Mouse (Mus musculus) layer of hippocampus, postnatal 25 days (tissue): ENCODE measurements around the gene Ooep. TPM values are rescaled to one million over a fixed set of nuclear protein-coding genes. Genes with fewer than 3 reads are reported as not detected.

Source experiments
- DNase-seq, 2 experiments: peaks; one replicate each; pipeline ENCODE4 v3.0.0; 2022; ENCODE audit warnings: mixed read lengths in 2 of 2, low spot score in 1 of 2; ENCODE audit errors: extremely low spot score in 1 of 2
- total RNA-seq, 2 experiments: library from RNA; stranded (reverse); gene quantifications; 2 replicates each; pipeline ENCODE4 v1.2.3; 2021

Ooep gene
- total RNA-seq = not detected

DNA sequence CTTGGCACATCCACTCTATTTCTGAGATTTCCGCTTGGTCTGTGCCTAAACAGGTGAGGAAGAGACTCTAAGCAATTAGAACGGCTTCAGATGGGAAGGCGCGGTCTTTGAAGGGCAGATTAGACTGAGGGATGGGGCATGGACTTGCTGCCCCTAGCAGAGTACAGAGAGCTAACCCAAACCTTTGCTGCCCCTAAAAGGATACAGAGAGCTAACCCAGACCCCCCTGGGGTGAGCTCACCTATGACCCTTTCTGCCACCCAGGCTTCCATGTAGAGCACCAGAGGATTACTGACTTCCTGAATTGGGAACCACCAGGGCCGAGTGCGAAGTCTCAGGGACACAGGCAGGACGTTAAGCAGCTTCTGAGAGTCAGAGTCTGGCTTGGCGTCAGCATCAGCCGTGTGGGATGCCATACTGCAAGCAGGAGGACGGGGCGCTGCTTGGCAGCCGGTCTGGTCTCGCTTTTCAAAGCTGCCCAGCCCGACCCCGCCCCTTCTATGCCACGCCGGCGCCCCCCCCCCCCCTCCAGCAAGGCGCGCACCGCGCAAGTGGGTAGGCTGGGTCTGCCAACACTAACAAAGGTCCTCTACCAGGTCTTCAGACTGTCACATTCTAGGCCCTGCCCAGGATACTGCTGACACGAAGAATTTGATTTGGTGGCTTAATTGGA is at the start of gene Ooep:
Gene Ooep, minus strand, starts transcription at position 613 of the 673 bp plus-strand sequence.
- peak; percentile 7 to 16 for DNase-seq

DNA sequence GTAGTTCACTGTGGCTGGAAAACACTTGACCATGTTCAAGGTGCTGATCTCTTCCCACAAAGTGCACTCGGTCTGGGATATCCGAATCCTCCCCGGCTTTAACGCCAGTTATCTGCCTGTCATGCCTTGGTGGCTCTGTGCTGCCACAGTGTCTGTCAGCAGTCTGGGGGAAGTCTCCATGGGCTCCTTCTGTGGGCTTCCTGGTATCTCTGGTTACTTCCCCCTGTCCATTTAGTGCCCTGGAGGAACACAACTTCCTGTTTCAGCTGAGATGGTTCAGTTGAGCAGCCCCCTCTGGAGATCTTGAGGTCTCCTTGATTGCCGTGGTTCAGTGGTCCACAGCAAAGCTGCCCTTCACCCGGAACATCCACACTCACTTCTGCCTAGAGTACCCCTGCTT is 49.7 kb upstream of the Ooep start:
- DNase-seq = no peak

DNA sequence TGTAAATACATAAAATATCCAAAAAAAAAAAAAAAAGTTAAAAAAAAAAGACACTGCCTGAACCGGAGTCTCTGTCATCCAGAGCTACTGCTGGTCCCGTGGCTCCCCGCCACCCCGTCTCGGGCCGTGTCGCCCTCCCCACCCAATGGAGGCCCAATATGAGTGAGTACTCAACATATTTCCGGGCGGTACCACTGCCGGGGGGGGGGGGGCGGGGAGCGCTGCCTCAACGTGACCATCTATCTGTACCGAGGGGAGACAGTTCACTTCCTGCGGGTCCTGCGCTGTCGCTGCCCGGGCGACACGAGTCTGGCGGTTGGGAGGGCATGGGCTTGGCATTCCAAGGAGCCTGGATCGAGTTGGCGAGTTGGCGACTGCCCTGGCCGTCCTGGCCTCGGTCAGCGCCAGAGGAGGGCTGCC is 48.8 kb upstream of the Ooep start:
- no peak for DNase-seq

DNA sequence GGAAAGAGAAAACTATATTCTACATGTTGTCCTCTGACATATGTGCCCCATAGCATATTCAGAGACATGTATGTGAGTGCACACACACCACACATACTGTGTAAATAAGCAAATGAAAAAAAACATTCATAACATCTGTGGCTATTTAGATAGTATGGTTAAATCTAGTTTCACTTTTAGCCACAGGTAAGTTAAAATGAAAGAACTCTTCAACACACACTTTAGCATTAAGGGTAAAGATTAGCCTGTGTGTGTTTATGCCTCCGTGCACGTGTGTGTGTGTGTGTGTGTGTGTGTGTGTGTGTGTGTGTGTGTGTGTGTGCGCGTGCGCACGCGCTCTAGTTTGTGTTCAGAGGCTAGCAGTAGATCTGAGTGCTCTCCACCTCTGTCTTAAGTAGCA is 23.1 kb upstream of the Ooep start:
- no peak for DNase-seq

DNA sequence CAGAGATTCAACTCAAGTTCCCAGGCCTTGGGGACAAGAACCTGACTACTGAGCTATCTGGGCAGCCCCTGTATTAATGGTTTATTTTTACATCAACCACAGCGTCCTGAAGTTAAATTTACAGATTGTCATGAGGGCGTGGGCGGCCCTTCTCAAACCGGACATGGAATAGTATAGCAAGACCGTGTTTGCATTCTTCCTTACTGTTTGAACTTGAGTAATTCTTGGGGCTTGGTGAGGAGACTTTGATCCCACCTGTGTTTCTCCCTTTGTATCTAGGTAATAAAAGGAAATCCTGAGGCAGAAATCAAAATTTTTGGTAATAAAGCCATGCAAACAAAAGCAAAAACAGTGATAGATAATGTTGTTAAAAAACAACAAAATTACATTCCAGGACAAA is 22.0 kb upstream of the Ooep start:
- no peak for DNase-seq

DNA sequence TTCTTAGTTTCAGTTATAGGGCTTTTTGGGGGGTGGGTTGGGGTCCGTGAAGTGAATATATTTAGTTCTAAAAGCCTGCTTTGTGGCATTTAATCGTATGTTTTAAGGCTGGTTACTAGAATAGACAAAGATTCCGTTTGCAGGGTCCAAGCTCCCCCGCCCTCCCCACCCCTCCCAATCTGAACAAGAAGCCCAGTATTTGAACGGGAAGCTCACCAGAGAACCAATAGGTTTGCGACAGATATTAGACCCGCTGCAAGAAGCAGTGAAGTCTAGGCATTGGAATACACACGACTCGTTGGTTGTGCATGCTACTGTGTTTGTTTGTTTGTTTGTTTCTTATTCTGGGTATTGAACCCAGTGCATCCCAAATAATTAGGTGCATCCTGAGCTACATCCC is 18.0 kb upstream of the Ooep start:
- DNase-seq = no peak

DNA sequence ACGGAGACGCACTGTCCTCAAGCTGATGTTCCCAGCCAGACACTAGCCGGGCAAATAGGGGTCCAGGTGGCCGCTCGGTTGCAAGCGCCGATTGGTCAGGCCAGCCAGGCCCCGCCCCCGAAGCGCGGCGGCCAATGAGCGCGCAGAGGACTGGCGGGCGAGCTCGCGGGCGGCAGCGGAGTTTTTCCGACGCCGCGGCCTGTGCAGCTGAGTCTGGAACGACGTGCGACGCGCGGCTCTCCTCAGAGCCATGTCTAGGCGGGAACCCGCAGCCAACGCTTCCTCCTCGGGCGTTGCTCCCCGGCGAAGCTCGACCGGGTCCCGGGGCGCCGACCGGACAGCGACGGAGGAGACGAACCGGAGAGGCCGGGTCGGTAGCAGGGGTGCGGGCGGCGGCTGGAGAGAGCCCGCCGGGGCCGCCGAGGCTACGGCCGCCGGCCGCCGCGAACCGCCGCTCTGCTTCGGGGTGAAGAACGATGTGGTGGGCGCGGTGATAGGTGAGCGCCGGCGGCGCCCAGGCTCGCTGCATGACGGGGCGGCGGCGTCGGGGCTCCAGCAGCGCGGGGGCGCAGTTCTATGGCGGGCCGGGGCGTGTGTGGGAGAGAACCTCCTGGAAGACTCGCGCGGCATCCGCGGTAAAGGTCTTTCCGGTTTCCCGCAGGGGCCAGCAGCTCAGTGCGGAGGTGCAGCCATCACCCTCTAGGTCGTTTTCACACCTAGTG is 17.3 kb upstream of the Ooep start, which contains the start of gene Ddx43:
Gene Ddx43, plus strand, starts transcription at position 148 of the 722 bp plus-strand sequence.
- peak; percentile 6 to 14 for DNase-seq

DNA sequence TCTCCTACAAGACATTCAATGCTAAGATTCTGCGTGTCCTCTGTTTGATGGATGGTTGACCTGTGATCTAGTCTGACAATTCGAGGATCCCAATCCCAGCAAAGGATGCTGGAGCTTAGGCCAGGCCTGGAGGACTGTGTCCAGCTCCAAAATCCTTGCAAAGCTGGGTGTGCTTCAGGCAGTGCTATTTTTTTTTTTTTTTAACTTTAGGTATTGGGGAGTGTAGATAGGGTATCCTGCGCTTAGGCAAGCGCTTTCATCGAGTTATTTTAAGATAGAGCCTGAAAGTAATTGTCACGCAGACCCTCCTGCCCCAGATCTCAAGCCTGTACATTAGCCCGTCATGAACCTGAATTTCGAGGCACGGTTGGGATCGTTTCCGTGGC is 16.7 kb upstream of the Ooep start:
- no peak for DNase-seq

DNA sequence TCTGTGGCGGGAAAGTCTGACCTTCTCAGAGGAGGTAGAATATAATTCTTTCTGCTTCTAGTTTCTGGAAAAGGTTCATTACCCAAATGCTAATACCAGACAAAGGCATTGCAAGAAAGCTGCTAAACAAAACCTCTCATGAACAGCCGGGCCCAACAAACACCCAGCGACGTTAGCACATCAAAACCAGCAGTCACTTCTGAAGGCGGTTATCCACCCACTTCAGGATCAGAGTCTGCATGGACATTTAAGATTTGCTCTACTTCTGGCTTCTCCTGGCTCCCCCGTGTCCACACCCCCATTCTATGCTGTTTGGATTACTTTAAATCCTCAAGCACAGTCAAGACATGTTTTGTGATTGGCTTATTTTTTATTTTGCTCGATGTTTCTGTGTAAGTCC is 16.1 kb upstream of the Ooep start:
- no peak for DNase-seq

DNA sequence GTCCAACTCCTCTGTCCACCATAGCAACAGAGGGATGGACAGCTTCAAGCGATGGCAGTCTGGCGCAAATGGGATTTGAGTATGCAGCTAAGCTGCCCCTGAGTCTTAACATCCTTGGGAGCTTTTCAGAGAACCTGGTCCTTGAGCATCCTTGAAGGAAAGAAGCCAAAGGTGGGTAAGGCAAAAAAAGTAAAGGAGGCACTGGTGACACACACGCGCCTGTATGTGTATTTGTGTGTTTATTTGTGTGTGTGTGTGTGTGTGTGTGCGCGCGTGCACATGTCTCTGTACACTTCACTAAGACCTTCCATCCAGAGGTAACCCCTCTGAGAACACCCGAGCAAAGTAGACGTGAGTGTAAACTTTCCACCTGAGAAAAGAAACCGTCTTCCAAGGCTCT is 15.2 kb upstream of the Ooep start:
- DNase-seq = no peak

DNA sequence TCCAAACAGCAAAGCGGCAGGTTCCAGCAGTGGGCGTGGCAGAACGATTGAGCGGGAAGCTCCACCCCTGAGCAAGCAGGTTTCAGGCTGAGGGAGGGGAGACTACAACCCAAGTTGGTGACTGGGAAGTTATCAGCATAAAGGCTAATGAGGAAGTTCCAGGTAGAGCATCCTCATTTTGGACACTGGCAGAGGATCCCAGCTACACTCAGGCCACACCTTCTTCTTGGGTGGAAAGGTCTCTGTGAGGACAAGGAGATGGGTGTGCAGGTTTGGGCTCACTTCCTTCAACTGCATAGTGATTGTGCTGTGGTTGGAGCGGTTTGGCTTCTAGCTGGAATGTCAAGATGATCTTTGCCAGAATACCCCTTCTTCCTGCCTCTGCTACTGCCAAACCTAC is 11.5 kb upstream of the Ooep start:
- DNase-seq = no peak

DNA sequence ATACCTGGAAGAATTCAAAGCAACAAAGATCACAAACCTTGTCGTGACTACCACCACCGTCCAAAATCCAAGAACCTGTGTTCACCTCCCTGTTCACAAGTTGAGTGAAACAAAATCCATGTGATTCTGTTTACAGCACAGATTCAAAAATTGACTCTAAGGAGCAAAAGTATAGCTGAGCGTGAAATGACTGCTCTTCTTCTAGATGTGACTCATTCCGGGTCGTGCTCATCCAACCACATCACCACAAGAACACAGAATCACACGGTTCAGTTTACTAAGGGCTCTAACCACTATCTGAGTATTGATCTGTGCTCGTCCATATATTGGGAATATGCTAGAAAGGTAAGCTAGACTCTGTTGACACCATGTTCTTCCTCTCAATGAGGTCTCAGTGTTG is 8.4 kb upstream of the Ooep start:
- no peak for DNase-seq

DNA sequence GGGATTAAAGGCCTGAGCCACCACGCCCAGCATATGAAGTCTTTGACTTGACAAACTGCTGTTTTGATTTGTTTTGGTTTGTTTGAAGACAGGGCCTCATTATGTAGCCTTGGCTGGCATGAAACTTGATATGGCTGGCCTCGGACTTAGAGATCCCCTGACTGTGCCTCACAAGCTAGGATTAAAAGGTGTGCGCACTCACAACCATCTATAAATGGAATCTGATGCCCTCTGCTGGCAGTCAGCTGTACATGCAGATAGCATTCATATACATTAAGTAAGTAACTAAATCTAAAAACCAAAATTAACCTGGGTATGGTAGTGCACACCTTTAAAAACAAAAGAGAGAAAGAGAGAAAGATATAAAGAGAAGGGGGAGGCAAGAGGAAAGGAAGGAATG is 7.4 kb upstream of the Ooep start:
- DNase-seq = no peak

DNA sequence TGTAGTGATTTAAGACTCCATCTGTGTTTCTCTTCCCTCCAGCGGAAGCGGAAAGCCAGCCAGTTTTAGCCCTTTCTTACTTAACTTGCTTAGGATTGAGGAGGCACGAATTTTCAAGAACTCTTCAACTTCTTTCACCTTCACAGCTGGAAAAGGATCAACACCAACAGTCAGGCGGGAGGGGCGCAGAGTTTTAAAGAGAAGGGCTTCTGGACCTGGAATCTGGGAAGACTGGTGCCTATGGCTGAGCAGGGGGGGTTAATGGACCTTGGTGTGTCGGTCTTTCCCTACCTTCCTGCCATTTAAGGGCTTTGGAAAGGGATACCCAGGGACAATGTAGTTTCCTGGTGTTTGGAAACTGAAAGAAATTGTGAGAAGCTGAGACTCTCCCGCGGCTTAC is 979 bp downstream of the Ooep start:
- no peak for DNase-seq

DNA sequence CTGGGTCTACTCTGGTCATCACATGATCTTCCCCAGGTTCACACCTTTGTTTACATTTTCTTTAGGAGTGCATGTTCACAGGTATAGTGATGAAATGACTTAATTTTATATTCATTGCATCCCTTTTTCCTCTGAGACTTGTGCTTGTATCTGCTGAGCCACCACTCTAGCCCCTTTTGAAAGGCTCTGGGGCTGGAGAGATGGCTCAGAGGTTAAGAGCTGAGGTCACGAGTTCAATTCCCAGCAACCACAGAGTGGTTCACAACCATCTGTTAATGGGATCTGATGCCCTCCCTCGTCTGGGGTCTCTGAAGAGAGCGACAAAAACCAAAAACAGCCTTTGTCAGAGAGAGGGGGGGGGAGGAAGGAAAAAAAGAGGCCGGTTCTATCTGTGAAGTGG is 3.0 kb downstream of the Ooep start:
- no peak for DNase-seq

DNA sequence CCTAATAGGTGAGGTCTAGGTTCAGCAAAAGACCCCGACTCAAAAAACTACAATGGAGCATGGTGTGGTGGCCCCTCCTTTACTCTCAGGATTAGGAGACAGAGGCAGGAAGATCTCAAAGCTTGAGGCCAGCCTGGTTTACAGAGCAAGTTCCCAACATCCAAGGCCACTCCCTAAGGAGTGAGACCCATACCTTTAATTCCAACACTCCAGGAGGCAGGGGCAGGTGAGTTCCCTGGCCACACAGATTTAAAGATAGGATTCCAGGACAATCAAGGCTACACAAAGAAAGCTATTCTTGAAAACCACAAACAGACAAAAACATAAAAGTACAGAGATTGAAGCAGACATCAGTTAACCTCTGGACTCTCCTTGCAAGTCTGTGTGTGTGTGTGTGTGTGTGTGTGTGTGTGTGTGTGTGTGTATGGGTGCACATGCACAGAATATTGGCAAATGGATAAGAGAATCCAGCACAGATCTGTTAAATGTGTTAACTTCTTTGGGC is 3.6 kb downstream of the Ooep start:
- no peak for DNase-seq

DNA sequence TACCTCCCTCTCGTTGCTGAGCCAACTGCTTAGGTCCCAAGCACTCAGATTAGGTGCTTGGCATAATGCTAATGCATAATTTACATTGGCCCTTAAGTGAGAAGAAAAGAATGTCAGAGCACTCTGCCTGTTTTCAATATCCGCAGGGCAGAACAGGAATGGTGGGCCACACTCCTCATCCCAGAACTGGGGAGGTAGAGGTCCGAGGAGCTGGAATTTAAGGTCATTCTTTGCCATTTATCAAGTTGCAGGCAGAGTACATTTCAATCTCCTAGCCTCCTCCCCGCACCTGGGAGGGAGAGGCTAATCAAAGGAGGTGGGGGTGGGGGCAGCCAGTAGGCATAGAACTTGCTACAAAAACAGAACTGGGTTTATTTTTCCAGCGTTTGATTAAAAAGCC is 4.1 kb downstream of the Ooep start:
- no peak for DNase-seq

DNA sequence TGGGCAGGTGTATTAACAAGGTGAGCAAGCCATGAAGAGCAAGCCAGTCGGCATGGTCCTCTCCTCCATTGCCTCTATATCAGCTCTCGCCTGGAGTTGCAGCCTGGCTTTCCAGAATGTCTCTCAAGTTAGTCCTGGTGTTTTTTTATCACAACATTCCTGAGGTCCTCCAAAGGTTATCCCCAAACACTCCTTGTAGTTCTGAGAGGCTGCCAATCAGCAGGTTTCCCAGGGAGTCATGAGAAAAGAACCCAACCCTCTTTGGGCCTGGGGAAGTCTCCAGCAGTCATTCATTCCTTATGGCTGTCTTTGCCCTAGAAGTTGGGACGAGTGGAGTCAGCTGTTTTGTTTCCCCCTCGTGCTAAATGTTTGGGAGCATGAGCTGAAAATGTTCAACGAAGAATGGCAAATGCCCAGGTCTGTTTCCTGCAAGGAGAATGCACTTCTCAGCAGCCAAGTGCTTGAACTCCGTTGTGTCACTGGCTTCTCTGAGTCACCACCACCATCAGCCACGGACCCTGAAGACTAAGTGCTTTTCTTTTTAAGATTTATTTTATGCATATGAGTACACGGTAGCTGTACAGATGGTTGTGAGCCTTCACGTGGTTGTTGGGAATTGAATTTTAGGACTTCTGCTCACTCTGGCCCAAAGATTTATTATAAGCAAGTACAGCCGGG is 5.6 kb downstream of the Ooep start:
- no peak for DNase-seq

DNA sequence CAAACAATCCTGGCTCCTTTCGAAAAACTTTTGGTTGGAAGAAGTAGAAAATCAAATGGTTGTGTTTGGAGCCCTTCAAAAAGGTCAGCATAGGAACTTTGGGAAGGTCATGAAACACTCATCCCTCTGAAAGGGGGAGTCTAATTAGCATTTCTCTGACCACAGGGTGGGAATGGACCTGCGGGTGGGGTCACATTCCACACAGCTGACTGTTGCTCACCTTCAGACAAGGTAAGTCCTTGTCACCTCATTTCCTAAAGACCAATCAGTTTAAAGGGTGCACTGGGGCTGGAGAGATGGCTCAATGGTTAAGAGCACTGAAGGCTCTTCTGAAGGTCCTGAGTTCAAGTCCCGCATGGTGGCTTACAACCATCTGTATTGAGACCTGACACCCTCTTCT is 7.1 kb downstream of the Ooep start:
- DNase-seq = no peak

DNA sequence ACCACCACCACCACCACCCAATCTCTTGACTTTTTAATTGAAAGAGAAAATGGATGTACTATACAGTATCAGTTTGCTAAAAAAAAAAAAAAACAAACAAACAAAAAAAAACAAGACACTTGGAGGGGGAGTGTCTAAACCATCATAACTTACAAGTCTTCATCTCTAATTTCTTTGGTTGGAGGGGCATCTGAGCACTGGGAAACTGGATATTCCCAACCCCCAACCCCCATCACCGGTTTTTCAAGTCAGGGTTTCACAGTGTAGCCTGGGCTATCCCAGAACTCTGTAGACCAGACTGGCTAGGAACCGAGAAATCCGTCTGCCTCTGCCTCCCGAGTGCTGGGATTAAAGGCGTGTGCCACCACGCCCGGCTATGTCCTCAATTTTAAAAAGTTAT is 8.7 kb downstream of the Ooep start:
- no peak for DNase-seq

DNA sequence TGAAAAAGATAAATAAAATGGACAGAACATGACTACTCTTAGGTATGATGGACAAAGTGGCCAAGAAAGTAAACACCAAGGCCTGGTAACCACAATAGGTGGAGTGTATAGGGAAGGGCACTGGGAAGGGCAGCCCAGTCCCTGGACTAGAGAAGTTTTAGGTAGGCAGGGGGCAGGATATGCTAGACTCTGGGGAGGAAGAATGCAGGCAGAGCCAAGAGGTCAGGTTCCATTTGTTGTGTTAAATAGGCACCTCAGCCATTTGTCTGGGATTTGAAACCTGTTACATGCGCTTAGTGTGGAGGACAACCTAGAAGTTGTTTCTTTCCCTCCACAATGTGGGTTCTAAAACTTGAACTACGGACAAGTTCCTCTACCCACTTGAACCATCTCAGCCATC is 9.2 kb downstream of the Ooep start:
- DNase-seq = no peak
